Comparison of ENCODE assay signal across 10 mouse cellular contexts in the genomic region with DNA sequence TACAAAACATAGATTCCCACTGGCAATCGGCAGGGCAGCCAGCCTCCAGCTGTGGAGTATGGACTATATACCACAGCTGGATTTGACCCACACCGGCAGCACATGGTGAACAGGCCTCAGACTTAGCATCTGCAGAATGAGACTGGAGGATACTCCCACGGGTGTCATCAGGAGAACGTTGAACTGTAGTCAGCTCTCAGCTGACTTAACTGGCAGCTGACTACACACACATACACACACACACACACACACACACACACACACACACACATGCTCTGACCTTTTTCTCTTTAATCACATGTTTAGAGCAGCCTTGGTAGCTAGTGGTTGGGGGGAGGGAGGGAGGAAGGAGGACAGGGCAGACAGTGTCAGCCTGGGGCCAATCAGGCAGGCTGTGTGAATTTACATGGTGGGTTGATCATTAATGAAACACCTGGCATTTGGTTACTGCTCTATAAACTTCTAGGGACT. TPM values are rescaled to one million over a fixed set of nuclear protein-coding genes. Genes with fewer than 3 reads are reported as not detected.
DNase-seq lines count a peak whose midpoint lies in the region; ATAC-seq and TF ChIP-seq lines count a peak whose summit lies in the region.
"Had no signal": no experiment of that assay in that cellular context is flagged by ENCODE, and none has a peak within 500 bp of the region (broad histone marks: within the 10 kb centered on the region; RNA-seq: fewer than 3 reads in every experiment).

No protein-coding gene starts in this region.

- H3K9ac ChIP-seq in intestine, embryonic 14.5 days (ENCODE audit: low read length), result no peak overlapping the region
- 0 out of 2 replicates have a peak overlapping the region, but pooled peaks have one; percentile 23 for H3K9ac ChIP-seq in limb, embryonic 12.5 days (replicated peaks)
- no peak overlapping the region for H3K9ac ChIP-seq in forebrain, embryonic 16.5 days (replicated peaks; ENCODE audit: low read depth, low read length)

- H3K27me3 ChIP-seq in intestine, embryonic 14.5 days (replicated peaks; ENCODE audit: control insufficient read depth, insufficient read depth, low read length), result no peaks in the 10 kb centered on the region
- H3K27me3 ChIP-seq in limb, embryonic 12.5 days, result no peaks in the 10 kb centered on the region
- H3K27me3 ChIP-seq in small intestine, adult 2 months (ENCODE audit: control insufficient read depth, insufficient read depth, low read length), result no peaks in the 10 kb centered on the region
- no peaks in the 10 kb centered on the region for H3K27me3 ChIP-seq in forebrain, embryonic 16.5 days (replicated peaks; ENCODE audit: control insufficient read depth, insufficient read depth, low read length)

- no peaks in the 10 kb centered on the region for H3K36me3 ChIP-seq in intestine, embryonic 14.5 days (ENCODE audit: control insufficient read depth, insufficient read depth, low read length)
- no peaks in the 10 kb centered on the region for H3K36me3 ChIP-seq in limb, embryonic 12.5 days
- no peaks in the 10 kb centered on the region for H3K36me3 ChIP-seq in small intestine, adult 2 months (ENCODE audit: control insufficient read depth, insufficient read depth, low read length)
- no peaks in the 10 kb centered on the region for H3K36me3 ChIP-seq in forebrain, embryonic 16.5 days (ENCODE audit: control insufficient read depth, insufficient read depth)
- H3K36me3 ChIP-seq: hindbrain, embryonic 10.5 days had no signal

- 29% methylated on average over 4 of the region's 4 CpGs for WGBS in intestine, embryonic 14.5 days
- 9% methylated on average over 4 of the region's 4 CpGs for WGBS in limb, embryonic 12.5 days
- WGBS in small intestine, adult 2 months, result 9% methylated on average over 4 of the region's 4 CpGs
- 73% methylated on average over 4 of the region's 4 CpGs for WGBS in forebrain, embryonic 16.5 days

- TF ChIP-seq CTCF in small intestine, adult 2 months (IDR thresholded peaks at IDR 0.05; ENCODE audit: extremely low read depth, insufficient read length, insufficient replicate concordance, low read depth, low read length), result no peak

- no peak overlapping the region for H3K4me3 ChIP-seq in intestine, embryonic 14.5 days (ENCODE audit: low read depth, low read length)
- H3K4me3 ChIP-seq in limb, embryonic 12.5 days (replicated peaks), result no peak overlapping the region
- no peak overlapping the region for H3K4me3 ChIP-seq in small intestine, adult 2 months (ENCODE audit: low read depth, low read length)
- H3K4me3 ChIP-seq in forebrain, embryonic 16.5 days (replicated peaks; ENCODE audit: low read length), result no peak overlapping the region
- H3K4me3 ChIP-seq: hindbrain, embryonic 10.5 days had no signal

- no peaks in the 10 kb centered on the region for H3K9me3 ChIP-seq in intestine, embryonic 14.5 days (ENCODE audit: control insufficient read depth, low read length)
- no peaks in the 10 kb centered on the region for H3K9me3 ChIP-seq in limb, embryonic 12.5 days
- H3K9me3 ChIP-seq in forebrain, embryonic 16.5 days (ENCODE audit: control insufficient read depth, low read length), result no peaks in the 10 kb centered on the region
- H3K9me3 ChIP-seq: hindbrain, embryonic 10.5 days had no signal

- H3K4me2 ChIP-seq in intestine, embryonic 14.5 days (ENCODE audit: low read length), result no peak overlapping the region
- peak overlapping the region; percentile 15 for H3K4me2 ChIP-seq in limb, embryonic 12.5 days
- H3K4me2 ChIP-seq in forebrain, embryonic 16.5 days (ENCODE audit: low read length), result no peak overlapping the region

- peak; percentile 84 for ATAC-seq in intestine, embryonic 14.5 days (replicated peaks; ENCODE audit: low FRiP score, low TSS enrichment, low read depth)
- peak; percentile 83 for ATAC-seq in limb, embryonic 12.5 days (ENCODE audit: insufficient number of reproducible peaks, insufficient read depth, low FRiP score, low TSS enrichment, low read depth)
- no peak for ATAC-seq in cerebellum, adult (ENCODE audit: insufficient number of reproducible peaks, low FRiP score, low TSS enrichment)
- no peak for ATAC-seq in forebrain, embryonic 16.5 days

- H3K27ac ChIP-seq in intestine, embryonic 14.5 days (ENCODE audit: low read depth), result 0 out of 2 replicates have a peak overlapping the region, but pooled peaks have one; percentile 27
- H3K27ac ChIP-seq in limb, embryonic 12.5 days, result peak overlapping the region; percentile 53
- peak overlapping the region; percentile 96 for H3K27ac ChIP-seq in small intestine, adult 2 months (ENCODE audit: insufficient read depth, low read depth, low read length)
- no peak overlapping the region for H3K27ac ChIP-seq in forebrain, embryonic 16.5 days (ENCODE audit: low read length)
- H3K27ac ChIP-seq: hindbrain, embryonic 10.5 days had no signal

- no peak for DNase-seq in intestine, embryonic 14.5 days (ENCODE audit: low spot score)
- DNase-seq in kidney, adult 18-20 months, result peak; percentile 65
- DNase-seq in right cerebral cortex, postnatal 4 days, result no peak
- DNase-seq: lung, postnatal 10 days had no signal

- H3K4me1 ChIP-seq in intestine, embryonic 14.5 days (replicated peaks; ENCODE audit: control insufficient read depth, insufficient read depth, low read length), result peaks cover 4% of the 10 kb centered on the region; the same call in 1 of the 2 replicates
- H3K4me1 ChIP-seq in limb, embryonic 12.5 days (replicated peaks), result peaks cover 22% of the 10 kb centered on the region
- H3K4me1 ChIP-seq in small intestine, adult 2 months (ENCODE audit: control insufficient read depth, insufficient read depth, insufficient read length, low read length), result peaks cover 27% of the 10 kb centered on the region; the same call in 1 of the 2 replicates
- no peaks in the 10 kb centered on the region for H3K4me1 ChIP-seq in forebrain, embryonic 16.5 days (replicated peaks; ENCODE audit: control insufficient read depth, insufficient read depth, low read length)
- H3K4me1 ChIP-seq: hindbrain, embryonic 10.5 days had no signal

- TF ChIP-seq POLR2A in small intestine, adult 2 months (IDR thresholded peaks at IDR 0.05; ENCODE audit: low read depth, low read length), result no peak

RNA-seq across cellular contexts. Expression of gene Gfi1b, which starts 8.2 kb away (rescaled TPM):
- 0.27 TPM in 1 of 2 replicates, not detected in the other for polyA plus RNA-seq in intestine, embryonic 14.5 days (2014; fragmentation: Nextera tagmentation; extraction: Ambion mirVana)
- 0.55 and 2.2 TPM in 2 replicates for polyA plus RNA-seq in limb, embryonic 12.5 days (2016; fragmentation: Nextera tagmentation; extraction: Ambion mirVana)
- 1.3 and 1.8 TPM in 2 replicates for polyA plus RNA-seq in small intestine, adult 2 months (2012; rRNA removed)
- polyA plus RNA-seq in forebrain, embryonic 16.5 days (2015; fragmentation: Nextera tagmentation; extraction: Ambion mirVana), result not detected in 2 replicates
- polyA plus RNA-seq: cortical plate, adult 2 months had no signal

RNA-seq across cellular contexts. Expression of gene Tsc1, which starts 11.1 kb away (rescaled TPM):
- polyA plus RNA-seq in intestine, embryonic 14.5 days (2014; fragmentation: Nextera tagmentation; extraction: Ambion mirVana), result 17.2 and 19.4 TPM in 2 replicates
- polyA plus RNA-seq in limb, embryonic 12.5 days (2016; fragmentation: Nextera tagmentation; extraction: Ambion mirVana), result 24.9 and 25.4 TPM in 2 replicates
- 3.2 and 7.0 TPM in 2 replicates for polyA plus RNA-seq in small intestine, adult 2 months (2012; rRNA removed)
- 32.7 and 42.7 TPM in 2 replicates for polyA plus RNA-seq in forebrain, embryonic 16.5 days (2015; fragmentation: Nextera tagmentation; extraction: Ambion mirVana)

RNA-seq across cellular contexts. Expression of gene Gtf3c5, which starts 46.4 kb away (rescaled TPM):
- polyA plus RNA-seq in intestine, embryonic 14.5 days (2014; fragmentation: Nextera tagmentation; extraction: Ambion mirVana), result 30.4 and 30.5 TPM in 2 replicates
- 56.7 and 59.1 TPM in 2 replicates for polyA plus RNA-seq in limb, embryonic 12.5 days (2016; fragmentation: Nextera tagmentation; extraction: Ambion mirVana)
- polyA plus RNA-seq in small intestine, adult 2 months (2012; rRNA removed), result 7.7 and 13.7 TPM in 2 replicates
- 40.5 and 43.3 TPM in 2 replicates for polyA plus RNA-seq in forebrain, embryonic 16.5 days (2015; fragmentation: Nextera tagmentation; extraction: Ambion mirVana)

Comparison
In these comparisons a context has a peak if more than half of its experiments do, and no peak if none do; other contexts are left out.
1. ATAC-seq: peak in intestine, embryonic 14.5 days (single experiment) and limb, embryonic 12.5 days (single experiment); none in cerebellum, adult (single experiment) and forebrain, embryonic 16.5 days (single experiment).